Mouse (Mus musculus) intestine, embryonic 15.5 days (tissue): ENCODE measurements around the gene Slc39a11. TPM values are rescaled to one million over a fixed set of nuclear protein-coding genes. Genes with fewer than 3 reads are reported as not detected.

Experiments used
- ATAC-seq: fragments of 200-750 bp; cut with Nextera tagmentation; 2 replicates; pipeline ENCODE4 v1.8.0; 2017; ENCODE audit warnings: moderate TSS enrichment, moderate library complexity
- H3K27ac ChIP-seq: fragments of 300-500 bp; sonication (generic); 2 replicates; pipeline ENCODE4 v1.5.1; 2015; ENCODE audit warnings: mild to moderate bottlenecking, inconsistent platforms
- H3K27me3 ChIP-seq: fragments of 300-500 bp; sonication (generic); replicated peaks from 2 replicates; pipeline ENCODE4 v1.6.1; 2015; ENCODE audit warnings: inconsistent platforms
- H3K36me3 ChIP-seq: fragments of 300-500 bp; sonication (generic); 2 replicates; pipeline ENCODE4 v1.6.1; 2015; ENCODE audit warnings: inconsistent platforms
- H3K4me1 ChIP-seq: fragments of 300-500 bp; sonication (generic); replicated peaks from 2 replicates; pipeline ENCODE4 v1.6.1; 2015; ENCODE audit warnings: inconsistent platforms
- H3K4me2 ChIP-seq: fragments of 300-500 bp; sonication (generic); replicated peaks from 2 replicates; pipeline ENCODE4 v1.6.1; 2015; ENCODE audit warnings: mild to moderate bottlenecking, inconsistent platforms
- H3K4me3 ChIP-seq: fragments of 300-500 bp; sonication (generic); replicated peaks from 2 replicates; pipeline ENCODE4 v1.5.1; 2015; ENCODE audit warnings: inconsistent platforms
- H3K9ac ChIP-seq: fragments of 300-500 bp; sonication (generic); 2 replicates; pipeline ENCODE4 v1.6.1; 2015; ENCODE audit warnings: inconsistent platforms
- H3K9me3 ChIP-seq: fragments of 300-500 bp; sonication (generic); 2 replicates; pipeline ENCODE4 v1.6.1; 2016; ENCODE audit warnings: inconsistent platforms
- WGBS: fragments of 180-500 bp; shearing (Covaris S2); methylation state at CpG from one replicate; pipeline ENCODE4 v1.1.7; 2015; 5-methylcytosine and 5-hydroxymethylcytosine counted together
- polyA plus RNA-seq: library from polyadenylated mRNA; unstranded; fragments of >200 nt; fragmentation: Nextera tagmentation; extraction: Ambion mirVana; gene quantifications from 2 replicates; pipeline ENCODE4 v1.2.1, GENCODE M21; 2015

Gene Slc39a11
- polyA plus RNA-seq, 1 experiment from 2014 or later = 40.8 TPM

DNA sequence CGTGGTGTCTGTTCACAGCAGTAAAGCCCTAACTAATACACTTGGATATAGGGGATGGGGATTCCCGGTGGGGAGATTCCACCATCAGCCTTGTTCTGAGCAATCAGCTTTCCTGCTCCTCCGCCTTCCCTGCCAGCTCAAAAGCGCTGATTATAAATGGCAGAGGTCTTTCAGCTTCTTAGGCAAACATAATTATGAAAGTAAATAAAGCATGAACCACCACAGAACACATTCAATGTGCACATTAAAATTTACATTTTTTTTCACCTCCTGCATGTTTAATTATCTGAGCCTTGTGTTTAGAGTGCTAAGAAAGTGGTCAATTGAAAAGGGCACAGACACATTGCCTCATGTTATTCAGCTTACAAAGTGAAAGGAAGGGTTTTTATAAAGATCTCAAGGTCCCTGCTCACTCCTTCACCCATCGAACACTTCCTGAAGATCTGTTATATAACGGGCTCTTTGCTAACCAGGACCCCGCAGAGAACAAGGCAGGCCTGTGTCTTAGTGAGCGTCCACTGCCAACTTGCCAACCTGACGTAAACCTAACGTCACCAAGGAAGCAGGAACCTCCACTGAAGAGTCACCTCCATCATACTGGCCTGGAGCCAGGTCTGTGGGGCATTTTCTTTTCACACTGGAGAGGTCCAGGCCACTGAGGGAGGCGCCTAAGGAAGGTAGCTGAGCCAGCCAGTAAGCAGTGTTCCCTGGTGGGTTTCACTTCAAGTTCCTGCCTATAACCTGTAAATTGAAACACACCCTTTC, 142.0 kb downstream of the Slc39a11 start:
- no peak for ATAC-seq
- no peak overlapping the region for H3K4me3 ChIP-seq
- H3K27ac ChIP-seq = no peak overlapping the region
- no peaks in the 10 kb centered on the region for H3K9me3 ChIP-seq
- no peaks in the 10 kb centered on the region for H3K27me3 ChIP-seq
- no peaks in the 10 kb centered on the region for H3K36me3 ChIP-seq
- no peak overlapping the region for H3K4me2 ChIP-seq
- 69% methylated on average over 11 of the region's 11 CpGs for WGBS
- no peak overlapping the region for H3K9ac ChIP-seq
- H3K4me1 ChIP-seq = peaks cover 17% of the 10 kb centered on the region

- no peaks in the 10 kb centered on the region for H3K9me3 ChIP-seq
- no peak overlapping the region for H3K4me3 ChIP-seq
- no peak overlapping the region for H3K9ac ChIP-seq
- no peaks in the 10 kb centered on the region for H3K36me3 ChIP-seq
- H3K4me1 ChIP-seq = peaks cover 13% of the 10 kb centered on the region
- H3K27me3 ChIP-seq = no peaks in the 10 kb centered on the region
- ATAC-seq = peak; percentile 54
- H3K4me2 ChIP-seq = no peak overlapping the region
- 68% methylated on average over 12 of the region's 12 CpGs for WGBS
- H3K27ac ChIP-seq = 0 out of 2 replicates have a peak overlapping the region, but pooled peaks have one; percentile 32
These were observed 144.2 kb downstream of the Slc39a11 start for GRCm38 (mm10) chr11:113505551-113506160.

DNA sequence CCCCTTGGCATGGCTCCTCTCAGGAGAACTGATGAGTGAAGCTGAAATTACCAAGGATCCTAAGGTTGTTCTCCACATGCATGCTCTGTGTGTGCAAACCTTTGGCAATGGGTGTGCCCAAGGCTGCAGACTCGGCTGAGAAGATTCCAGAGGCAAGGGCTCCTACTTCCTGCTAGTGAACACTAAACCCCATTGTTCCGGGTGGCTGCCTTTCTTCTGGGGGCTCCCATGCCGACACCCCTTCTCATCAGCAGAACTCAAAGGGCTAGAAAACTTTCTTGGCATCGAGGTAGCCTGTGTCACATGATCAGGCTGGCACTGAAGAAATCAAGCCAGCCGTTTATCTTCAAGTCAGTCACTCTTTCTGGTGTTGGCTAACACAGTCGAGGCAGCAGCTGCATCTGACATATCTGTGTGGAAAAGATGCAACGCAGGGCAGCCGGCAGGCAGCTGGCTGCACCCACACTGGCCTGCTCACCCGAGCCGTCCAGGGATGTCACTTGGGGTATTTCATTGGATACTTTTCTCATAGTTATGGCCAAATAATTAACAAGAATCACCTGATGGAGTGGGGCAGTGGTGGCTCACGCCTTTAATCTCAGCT, 145.3 kb downstream of the Slc39a11 start:
- no peak overlapping the region for H3K9ac ChIP-seq
- ATAC-seq = peak; percentile 68
- no peak overlapping the region for H3K27ac ChIP-seq
- H3K4me2 ChIP-seq = no peak overlapping the region
- no peaks in the 10 kb centered on the region for H3K27me3 ChIP-seq
- H3K4me1 ChIP-seq = peaks cover 13% of the 10 kb centered on the region
- no peaks in the 10 kb centered on the region for H3K9me3 ChIP-seq
- 60% methylated on average over 11 of the region's 11 CpGs for WGBS
- H3K4me3 ChIP-seq = no peak overlapping the region
- H3K36me3 ChIP-seq = no peaks in the 10 kb centered on the region

GRCm38 (mm10) chr11:113502968-113503367, 146.9 kb downstream of the Slc39a11 start:
- H3K4me3 ChIP-seq = no peak overlapping the region
- H3K36me3 ChIP-seq = no peaks in the 10 kb centered on the region
- H3K27ac ChIP-seq = no peak overlapping the region
- H3K27me3 ChIP-seq = no peaks in the 10 kb centered on the region
- H3K4me2 ChIP-seq = no peak overlapping the region
- WGBS = 80% methylated on average over 6 of the region's 6 CpGs
- no peak overlapping the region for H3K9ac ChIP-seq
- ATAC-seq = no peak
- H3K9me3 ChIP-seq = no peaks in the 10 kb centered on the region
- H3K4me1 ChIP-seq = peaks cover 8% of the 10 kb centered on the region; the same call in 1 of the 2 replicates

- no peak for ATAC-seq
- Histone ChIP-seq H3K4me2 (no peak overlapping the region), H3K4me1 (peaks cover 6% of the 10 kb centered on the region; the same call in 1 of the 2 replicates), H3K9ac (no peak overlapping the region), H3K36me3 (no peaks in the 10 kb centered on the region), H3K9me3 (no peaks in the 10 kb centered on the region), H3K27ac (no peak overlapping the region), H3K4me3 (no peak overlapping the region), H3K27me3 (no peaks in the 10 kb centered on the region)
- 83% methylated on average over 20 of the region's 20 CpGs for WGBS
These were observed 149.1 kb downstream of the Slc39a11 start for GRCm38 (mm10) chr11:113500631-113501305.

- Histone ChIP-seq H3K9ac (no peak overlapping the region), H3K4me1 (no peaks in the 10 kb centered on the region), H3K4me3 (no peak overlapping the region), H3K9me3 (no peaks in the 10 kb centered on the region), H3K36me3 (no peaks in the 10 kb centered on the region), H3K27me3 (no peaks in the 10 kb centered on the region), H3K4me2 (no peak overlapping the region), H3K27ac (no peak overlapping the region)
- 67% methylated on average over 9 of the region's 9 CpGs for WGBS
- ATAC-seq = no peak
These were observed 151.0 kb downstream of the Slc39a11 start for GRCm38 (mm10) chr11:113498889-113499288.

DNA sequence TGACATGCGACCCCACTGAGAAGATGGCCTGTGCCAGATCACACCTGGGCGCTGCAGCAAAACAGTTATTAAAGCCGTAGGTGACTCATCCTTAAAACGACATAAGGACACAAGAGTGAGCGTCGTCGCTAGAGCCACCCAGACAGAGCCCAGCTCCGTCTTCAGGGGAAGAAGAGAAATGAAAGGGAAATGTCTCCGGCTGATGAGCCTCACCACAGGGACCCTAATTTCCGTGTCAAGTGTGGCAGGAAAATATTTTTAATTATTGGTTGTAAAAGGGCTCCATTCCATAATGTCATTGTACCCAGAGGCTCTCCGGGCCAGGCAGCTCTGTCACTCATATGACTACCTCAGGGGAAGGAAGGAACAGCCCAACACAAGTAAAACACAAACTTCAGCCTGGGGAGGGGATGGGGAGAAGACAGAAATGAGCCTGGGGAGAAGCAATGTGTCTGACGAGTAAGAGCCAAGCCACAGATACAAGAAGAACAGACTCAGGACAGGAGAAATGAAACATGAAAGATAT, 155.8 kb downstream of the Slc39a11 start:
- no peak overlapping the region for H3K9ac ChIP-seq
- WGBS = 86% methylated on average over 12 of the region's 12 CpGs
- no peak overlapping the region for H3K4me3 ChIP-seq
- no peak for ATAC-seq
- H3K4me2 ChIP-seq = no peak overlapping the region
- no peak overlapping the region for H3K27ac ChIP-seq
- H3K9me3 ChIP-seq = no peaks in the 10 kb centered on the region
- H3K27me3 ChIP-seq = no peaks in the 10 kb centered on the region
- H3K36me3 ChIP-seq = no peaks in the 10 kb centered on the region
- 0 out of 2 replicates have a peak, but pooled peaks cover 3% of the 10 kb centered on the region for H3K4me1 ChIP-seq

GRCm38 (mm10) chr11:113490530-113491520, 159.1 kb downstream of the Slc39a11 start:
- Histone ChIP-seq H3K27me3 (no peaks in the 10 kb centered on the region), H3K9me3 (no peaks in the 10 kb centered on the region), H3K27ac (no peak overlapping the region), H3K9ac (no peak overlapping the region), H3K36me3 (no peaks in the 10 kb centered on the region), H3K4me3 (no peak overlapping the region), H3K4me1 (peaks cover 11% of the 10 kb centered on the region; the same call in 1 of the 2 replicates), H3K4me2 (no peak overlapping the region)
- 58% methylated on average over 20 of the region's 20 CpGs for WGBS
- ATAC-seq = no peak

DNA sequence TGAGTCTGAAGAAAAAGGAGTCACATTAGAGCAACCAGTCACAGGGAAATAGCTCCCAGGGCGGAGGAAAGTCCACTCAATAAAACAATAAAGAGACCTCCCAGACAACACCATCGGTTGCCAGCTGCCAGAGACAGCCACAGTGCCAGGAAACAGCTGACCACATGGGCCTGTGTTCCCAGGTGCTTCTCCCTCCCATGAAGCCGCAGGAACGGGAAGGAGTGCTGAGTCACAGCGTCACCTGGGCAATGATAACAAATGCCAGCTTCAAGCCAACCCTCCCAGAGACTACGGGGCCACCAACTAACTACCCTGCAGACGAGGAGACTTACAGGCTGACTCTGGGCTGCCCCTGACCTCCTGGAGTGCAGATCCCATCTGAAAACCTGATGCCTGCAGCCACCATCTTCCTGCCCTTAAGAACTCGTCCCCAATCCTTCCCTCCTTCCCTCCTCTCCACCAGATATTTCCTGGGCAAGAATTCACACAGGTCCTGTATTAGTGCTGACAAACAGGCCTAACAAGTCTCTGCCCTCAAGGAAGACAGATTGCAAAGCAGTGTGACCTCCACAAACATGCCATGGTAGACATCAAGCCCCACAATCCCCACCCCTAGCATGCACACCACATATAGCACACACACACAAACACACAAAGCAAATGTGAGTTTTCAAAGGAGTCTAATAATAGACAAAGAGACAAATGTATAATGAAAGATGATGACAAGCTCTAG, 162.1 kb downstream of the Slc39a11 start:
- peaks cover 11% of the 10 kb centered on the region; the same call in 1 of the 2 replicates for H3K4me1 ChIP-seq
- ATAC-seq = peak; percentile 87
- 0 out of 2 replicates have a peak overlapping the region, but pooled peaks have one; percentile 44 for H3K27ac ChIP-seq

GRCm38 (mm10) chr11:113484037-113484436, 165.8 kb downstream of the Slc39a11 start:
- no peaks in the 10 kb centered on the region for H3K27me3 ChIP-seq
- H3K4me1 ChIP-seq = peaks cover 8% of the 10 kb centered on the region; the same call in 1 of the 2 replicates
- no peaks in the 10 kb centered on the region for H3K9me3 ChIP-seq
- H3K9ac ChIP-seq = no peak overlapping the region
- no peak overlapping the region for H3K4me3 ChIP-seq
- H3K27ac ChIP-seq = no peak overlapping the region
- H3K36me3 ChIP-seq = no peaks in the 10 kb centered on the region
- no peak for ATAC-seq
- WGBS = 86% methylated on average over 10 of the region's 10 CpGs
- H3K4me2 ChIP-seq = no peak overlapping the region

More for the DNA sequence above, 162.1 kb downstream of the Slc39a11 start:
- Histone ChIP-seq H3K36me3 (no peaks in the 10 kb centered on the region), H3K27me3 (no peaks in the 10 kb centered on the region), H3K9ac (no peak overlapping the region), H3K4me2 (0 out of 2 replicates have a peak overlapping the region, but pooled peaks have one; percentile 9), H3K9me3 (no peaks in the 10 kb centered on the region), H3K4me3 (no peak overlapping the region)
- WGBS = 25% methylated on average over 8 of the region's 8 CpGs
